Mouse (Mus musculus): ENCODE data around the gene Vmn1r1.

Gene Vmn1r1

GRCm38 (mm10) chr1:182137204-182138125, 26.8 kb downstream of the Vmn1r1 start:
- no peak for DNase-seq (ENCODE audit: low read depth)

GRCm38 (mm10) chr1:182130830-182131229, 33.5 kb downstream of the Vmn1r1 start:
- no peak for DNase-seq (ENCODE audit: low read depth)

- peak; percentile 72 for DNase-seq (ENCODE audit: low read depth)
These were observed 39.3 kb downstream of the Vmn1r1 start for GRCm38 (mm10) chr1:182124924-182125368.

- peak; percentile 97 for DNase-seq (ENCODE audit: low read depth)
These were observed 39.8 kb downstream of the Vmn1r1 start, which contains the start of gene Srp9 for GRCm38 (mm10) chr1:182124506-182124905. Gene Srp9 (plus strand): TSS chr1:182124737.

- DNase-seq (ENCODE audit: low read depth): no peak
These were observed 41.9 kb downstream of the Vmn1r1 start for GRCm38 (mm10) chr1:182122413-182122812.

- no peak for DNase-seq (ENCODE audit: low read depth)
These were observed 48.5 kb downstream of the Vmn1r1 start for GRCm38 (mm10) chr1:182115651-182116408.

- DNase-seq (ENCODE audit: low read depth): no peak
These were observed 49.1 kb downstream of the Vmn1r1 start for GRCm38 (mm10) chr1:182115197-182115596.

- no peak for DNase-seq (ENCODE audit: low read depth)
These were observed 50.4 kb downstream of the Vmn1r1 start for GRCm38 (mm10) chr1:182113587-182114500.

GRCm38 (mm10) chr1:182113131-182113530, 51.2 kb downstream of the Vmn1r1 start:
- DNase-seq (ENCODE audit: low read depth): no peak

- DNase-seq (ENCODE audit: low read depth): no peak
These were observed 51.9 kb downstream of the Vmn1r1 start for GRCm38 (mm10) chr1:182112385-182112784.

GRCm38 (mm10) chr1:182111386-182112317, 52.6 kb downstream of the Vmn1r1 start:
- no peak for DNase-seq (ENCODE audit: low read depth)

GRCm38 (mm10) chr1:182110708-182111385, 53.4 kb downstream of the Vmn1r1 start:
- no peak for DNase-seq (ENCODE audit: low read depth)

- DNase-seq (ENCODE audit: low read depth): no peak
These were observed 54.1 kb downstream of the Vmn1r1 start for GRCm38 (mm10) chr1:182110185-182110584.

- no peak for DNase-seq (ENCODE audit: low read depth)
These were observed 55.7 kb downstream of the Vmn1r1 start for GRCm38 (mm10) chr1:182108397-182109099.

GRCm38 (mm10) chr1:182107251-182107650, 57.0 kb downstream of the Vmn1r1 start:
- no peak for DNase-seq (ENCODE audit: low read depth)

- no peak for DNase-seq (ENCODE audit: low read depth)
These were observed 59.3 kb downstream of the Vmn1r1 start for GRCm38 (mm10) chr1:182105023-182105422.
